Mouse (Mus musculus): Measurements from ENCODE around the gene Hlx. TPM values are rescaled to one million over a fixed set of nuclear protein-coding genes. Genes with fewer than 3 reads are reported as not detected.

The Hlx gene
- polyA plus RNA-seq, 1 experiment from 2014 or later, result 9.5 TPM

Other genes starting within 250 kb of the Hlx start
- 0.29 TPM in 1 of 2 replicates, not detected in the other for gene Marc1, start 78.7 kb upstream of the Hlx start, polyA plus RNA-seq (2015; fragmentation: Nextera tagmentation; extraction: Ambion mirVana)
- 117 and 137 TPM in 2 replicates for gene Marc2, start 113.8 kb upstream of the Hlx start, polyA plus RNA-seq (2015; fragmentation: Nextera tagmentation; extraction: Ambion mirVana)
- gene C130074G19Rik, start 150.6 kb upstream of the Hlx start, polyA plus RNA-seq (2015; fragmentation: Nextera tagmentation; extraction: Ambion mirVana), result 1.1 and 1.3 TPM in 2 replicates

All from heart, embryonic 16.5 days (tissue).